Mouse (Mus musculus) right cerebral cortex, adult 2 months (tissue): ENCODE data around the gene Gm10382.
A peak's percentile ranks its signal among the peaks of the same experiment; 100 is the strongest.

Source experiments
- DNase-seq, 2 experiments: peaks; one replicate each; pipeline ENCODE4 v3.0.0; 2021 to 2022; ENCODE audit warnings: low spot score in 2 of 2

Gm10382 gene

DNA sequence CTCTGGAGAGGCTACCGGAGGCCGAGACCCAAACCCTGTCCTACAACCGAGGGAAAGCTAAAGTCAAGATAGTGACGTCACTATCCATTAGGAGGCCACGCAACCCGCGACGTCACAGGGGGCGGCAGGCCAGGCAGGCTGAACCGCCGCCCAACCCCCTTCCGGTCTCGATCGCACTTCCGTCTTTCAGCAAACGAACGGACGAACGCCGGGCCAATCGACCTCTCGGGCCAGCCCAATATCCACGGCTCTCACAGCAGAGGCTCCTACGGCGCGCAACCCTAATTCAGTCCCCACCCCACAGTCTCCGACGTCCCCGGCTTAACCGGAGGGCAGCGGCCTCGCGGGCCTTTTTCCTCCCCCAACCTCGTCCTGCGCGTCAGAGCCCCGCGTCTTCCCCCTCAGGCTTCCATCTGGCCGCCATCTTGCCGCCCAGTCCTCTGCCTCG is at the start of gene Gm10382:
Gene Gm10382 (plus strand): TSS at position 192 of the 448 bp plus-strand sequence.
- peak; percentile 74 to 78 for DNase-seq

DNA sequence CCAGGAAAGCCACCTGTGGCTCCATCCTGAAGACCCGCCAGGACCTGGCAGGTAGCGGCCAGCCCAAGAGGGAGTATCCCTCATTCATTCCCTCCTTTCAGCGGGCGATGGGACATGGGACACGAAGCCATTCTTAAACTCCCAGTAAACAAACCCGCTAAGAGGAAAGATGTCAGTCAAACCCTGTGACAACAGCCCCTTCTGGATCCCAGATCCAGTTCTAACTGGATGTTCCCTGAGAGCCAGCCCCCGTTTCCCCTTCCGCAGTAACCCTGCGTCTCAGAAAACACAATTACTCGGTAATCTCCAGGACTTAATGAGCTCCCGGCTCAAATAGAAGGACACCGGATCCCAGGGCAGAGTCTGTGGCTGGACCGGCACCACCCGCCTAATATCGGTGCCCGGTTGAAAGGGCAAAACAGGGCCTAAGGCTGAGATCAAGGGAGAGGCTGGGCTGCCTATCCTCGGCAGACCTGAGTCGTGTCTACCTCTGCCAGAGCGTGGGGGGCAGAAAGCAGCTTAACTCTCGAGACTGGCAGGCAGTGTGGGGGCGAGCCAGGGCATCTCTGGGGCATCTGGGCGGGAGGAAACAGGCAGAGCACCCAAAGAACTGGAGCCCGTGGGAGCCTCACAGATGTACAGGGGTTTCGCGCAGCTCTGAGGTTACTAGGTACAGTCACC is 49.1 kb upstream of the Gm10382 start:
- DNase-seq = peak; percentile 41 to 57

DNA sequence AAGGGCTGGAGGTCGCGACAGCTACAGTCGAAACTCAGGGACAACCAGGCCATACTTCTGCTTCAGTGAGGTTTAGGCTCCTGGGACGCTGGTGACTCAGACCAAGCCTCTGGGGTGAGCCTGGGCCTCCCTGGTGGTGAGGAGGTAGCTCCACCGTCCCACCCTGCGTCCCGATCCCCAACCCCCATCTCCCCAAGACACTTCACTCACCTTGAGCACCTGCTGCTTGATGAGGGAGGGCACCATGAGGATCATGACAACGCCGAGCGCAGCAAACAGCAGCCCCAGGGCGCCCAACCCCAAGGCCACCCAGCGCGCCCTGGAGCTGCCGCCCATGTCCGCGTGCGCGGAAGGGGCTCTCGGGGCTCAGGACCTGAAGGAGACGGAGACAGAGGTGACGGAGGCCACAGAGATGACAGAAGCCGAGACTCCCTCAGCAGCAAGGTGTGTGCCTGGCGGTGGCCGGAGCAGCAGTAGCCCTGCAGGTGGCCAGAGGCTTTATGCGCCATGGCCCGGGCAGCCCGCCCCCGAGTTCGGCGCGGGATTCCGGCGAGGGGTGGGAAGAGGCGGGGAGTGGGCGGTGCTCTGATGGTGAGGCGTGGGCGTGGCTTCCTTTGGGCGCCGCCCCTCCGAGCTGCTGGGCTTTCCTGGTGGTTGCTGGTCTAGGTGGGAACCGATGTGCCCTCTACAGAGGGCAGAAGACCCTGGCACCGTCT is 48.4 kb upstream of the Gm10382 start, which contains the start of gene Scarb1:
Gene Scarb1 (minus strand): TSS at position 548 of the 716 bp plus-strand sequence.
- DNase-seq = peak; percentile 81 to 86

DNA sequence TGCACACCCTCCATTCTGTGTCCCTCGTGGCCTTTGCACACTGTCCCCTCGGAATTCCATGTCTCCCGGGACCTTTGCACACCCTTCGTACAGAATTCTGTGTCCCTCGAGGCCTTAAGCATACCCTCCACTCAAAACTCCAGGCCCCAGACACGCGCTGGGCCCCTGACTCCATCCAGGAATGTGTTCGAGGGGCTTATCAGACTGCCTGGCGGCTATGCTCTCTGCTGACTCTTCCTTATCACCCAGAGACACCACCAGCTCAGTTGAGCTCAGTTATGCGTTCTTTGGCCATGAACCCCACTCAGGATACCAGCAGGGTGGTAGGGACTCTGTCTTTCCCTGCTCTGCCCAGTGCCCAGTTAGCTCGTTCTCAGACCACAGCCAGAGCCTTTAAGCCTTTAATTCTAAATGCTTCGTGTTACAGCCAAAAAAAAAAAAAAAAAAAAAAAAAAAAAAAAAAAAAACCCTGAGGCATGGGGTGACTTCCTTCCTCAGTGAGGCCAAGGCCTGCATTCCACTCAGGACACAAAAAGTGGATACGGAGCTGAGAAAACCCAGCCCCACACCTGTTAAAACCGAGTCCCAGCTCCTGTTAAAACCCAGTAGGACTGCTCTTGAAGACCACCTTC is 47.5 kb upstream of the Gm10382 start:
- no peak for DNase-seq

DNA sequence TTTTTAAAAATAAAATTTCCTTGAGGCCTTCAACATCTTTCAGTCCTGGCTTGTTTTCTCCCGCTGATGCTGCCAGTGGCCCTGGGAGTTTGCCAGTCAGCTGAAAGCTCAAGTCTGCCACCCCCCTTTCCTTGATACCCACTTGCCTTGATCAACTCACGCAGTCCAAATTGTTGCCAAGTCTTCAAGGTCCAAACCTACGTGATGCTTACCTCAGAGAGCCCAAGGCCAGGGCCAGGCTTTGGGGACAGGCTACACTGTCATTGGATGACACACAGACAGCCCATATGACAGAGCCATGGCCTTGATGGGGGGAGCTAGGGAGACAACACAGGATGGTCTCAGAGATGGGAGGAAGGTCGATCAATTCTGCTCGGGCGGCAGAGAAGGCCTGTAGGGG is 44.8 kb upstream of the Gm10382 start:
- DNase-seq = no peak

DNA sequence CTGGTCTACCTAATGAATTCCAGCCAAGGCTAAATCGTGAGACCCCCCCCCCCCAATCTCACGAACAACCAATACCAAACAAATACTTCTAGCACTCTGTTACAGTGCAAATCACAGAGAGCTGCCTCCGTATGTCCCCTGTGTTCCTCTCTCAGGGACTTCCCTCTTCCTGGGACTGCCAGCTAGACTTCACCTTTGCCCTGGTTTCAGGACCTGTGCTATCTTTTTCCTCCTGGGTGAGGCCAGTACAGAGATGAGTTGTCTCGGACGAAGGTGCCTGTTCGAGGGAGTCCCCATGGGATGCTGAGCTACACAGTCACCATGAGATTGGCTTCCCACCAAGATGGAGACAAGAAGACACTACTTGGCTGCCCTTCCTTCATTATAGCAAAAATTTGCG is 41.1 kb upstream of the Gm10382 start:
- no peak for DNase-seq

DNA sequence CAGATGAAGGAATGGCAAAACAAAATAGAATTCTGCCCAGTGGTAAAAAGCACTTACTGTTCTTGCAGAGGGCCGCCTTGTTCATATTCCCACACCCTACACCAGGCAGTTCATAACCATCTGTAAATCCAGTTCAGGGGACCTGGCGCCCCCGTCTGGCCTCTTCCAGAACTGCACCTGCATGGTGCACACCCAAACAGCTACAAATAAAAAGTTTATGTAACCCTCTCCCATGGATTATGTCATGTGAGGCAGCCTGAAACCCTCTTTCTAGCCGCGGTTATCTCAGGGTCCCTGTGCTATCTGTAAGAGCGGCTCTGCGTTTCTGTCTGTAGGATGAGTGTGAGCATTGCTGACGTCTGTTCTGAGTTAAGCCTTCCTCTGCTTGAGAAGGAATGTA is 40.6 kb upstream of the Gm10382 start:
- peak in 1 of 2 experiments; percentile 36 for DNase-seq

DNA sequence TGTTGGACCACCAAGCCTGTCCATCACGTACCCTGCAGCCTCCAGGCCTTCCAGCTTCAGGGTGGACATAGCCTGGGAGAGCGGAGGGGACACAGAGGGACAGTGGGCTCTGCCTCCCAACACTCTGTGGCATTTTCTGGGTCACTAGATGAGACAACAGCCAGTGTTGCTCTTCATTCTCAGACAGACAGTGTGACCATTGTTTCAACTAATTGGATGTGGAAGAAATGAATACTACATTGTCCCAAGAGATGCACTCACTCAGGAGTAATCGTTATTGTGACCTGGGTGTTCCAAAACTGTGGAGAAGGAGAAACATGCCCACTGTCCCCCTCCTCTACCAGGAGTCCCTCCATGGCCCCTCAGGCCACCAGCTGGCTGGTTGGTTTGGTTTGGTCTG is 39.7 kb upstream of the Gm10382 start:
- no peak for DNase-seq

DNA sequence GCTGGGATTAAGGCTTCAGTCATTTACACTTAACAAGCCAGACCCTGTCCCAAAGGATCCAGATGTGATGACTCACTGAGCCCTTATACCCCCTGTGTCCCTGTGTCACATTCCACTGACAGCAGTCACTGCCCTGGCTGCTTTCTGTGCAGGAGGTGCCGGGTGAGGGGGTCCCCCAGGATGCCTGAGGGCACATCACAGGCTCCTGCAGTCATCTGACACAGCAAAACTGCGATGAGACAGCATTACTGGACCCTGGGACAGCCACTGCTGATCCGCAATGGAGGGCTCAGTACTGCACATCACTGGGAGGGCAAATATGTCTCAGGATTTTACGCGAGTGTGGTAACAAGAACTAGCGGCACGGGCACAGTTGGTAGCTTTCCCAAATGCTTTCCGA is 38.1 kb upstream of the Gm10382 start:
- DNase-seq = no peak

DNA sequence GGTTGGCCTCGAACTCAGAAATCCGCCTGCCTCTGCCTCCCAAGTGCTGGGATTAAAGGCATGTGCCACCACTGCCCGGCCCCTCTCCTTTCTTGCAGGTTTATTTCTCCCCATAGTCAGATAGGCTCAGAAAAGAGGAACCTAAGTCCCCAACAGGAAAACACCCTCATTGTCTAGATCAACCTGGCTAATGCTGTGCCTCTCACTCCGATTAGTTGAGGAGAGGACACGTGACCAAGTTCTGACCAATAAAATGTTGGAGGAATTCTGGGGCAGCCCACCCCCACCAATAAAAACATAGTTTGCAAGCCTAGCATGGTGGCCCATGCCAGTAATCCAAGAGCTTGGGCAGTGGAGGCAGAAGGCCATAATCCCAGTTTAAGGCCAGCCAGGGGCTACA is 37.2 kb upstream of the Gm10382 start:
- DNase-seq = no peak

DNA sequence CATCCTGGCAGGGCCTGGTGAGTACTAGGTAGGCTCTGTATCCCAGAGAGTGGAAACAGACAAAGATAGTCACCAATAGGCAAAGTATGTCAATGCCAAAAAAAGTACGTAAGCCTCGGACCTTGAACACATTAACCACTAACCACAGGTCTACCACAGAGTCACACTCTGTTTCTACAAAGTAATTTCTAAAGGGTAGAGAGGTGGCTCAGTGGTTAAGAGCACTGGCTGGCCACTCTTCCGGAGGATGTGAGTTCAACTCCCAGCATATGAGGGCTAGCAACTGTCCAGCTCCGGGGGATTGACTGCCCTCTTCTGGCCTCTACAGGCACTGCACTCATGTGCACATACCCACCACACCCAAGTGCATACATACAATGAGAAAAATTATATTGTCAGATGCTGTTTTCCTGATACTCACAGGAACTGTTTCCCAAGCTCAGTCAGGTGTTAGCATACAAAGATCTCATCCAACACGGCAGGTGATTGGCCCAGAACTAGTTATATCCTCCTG is 36.3 kb upstream of the Gm10382 start:
- no peak for DNase-seq

DNA sequence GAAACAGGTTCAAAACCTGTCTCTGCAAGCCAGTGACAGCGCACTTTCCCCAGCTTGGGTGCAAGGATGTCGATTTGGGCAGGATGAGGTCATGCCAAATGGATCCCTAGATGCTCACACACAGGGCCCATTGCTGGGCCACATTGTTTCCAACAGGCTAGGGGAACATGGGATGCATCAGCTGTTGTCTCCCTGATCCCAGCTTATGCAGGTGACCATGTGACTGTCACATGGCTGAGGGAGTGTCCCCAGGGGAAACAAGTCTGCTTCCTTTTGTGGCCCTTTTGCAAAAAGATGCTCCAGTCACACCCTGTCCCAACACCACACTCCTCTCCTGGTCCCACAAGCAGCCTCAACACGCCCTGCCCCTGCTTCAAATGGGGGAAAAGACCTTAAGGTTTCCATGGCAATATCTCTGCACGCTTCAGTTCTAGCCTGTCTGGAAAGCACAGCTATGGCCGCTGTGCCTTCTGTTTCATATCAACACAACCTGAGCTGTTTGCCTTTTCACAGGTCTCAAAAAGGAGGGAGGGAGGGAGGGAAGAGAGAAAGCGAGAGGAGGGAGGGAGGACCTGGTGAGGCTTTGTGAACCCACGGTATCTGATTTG is 34.1 kb upstream of the Gm10382 start:
- DNase-seq = no peak

DNA sequence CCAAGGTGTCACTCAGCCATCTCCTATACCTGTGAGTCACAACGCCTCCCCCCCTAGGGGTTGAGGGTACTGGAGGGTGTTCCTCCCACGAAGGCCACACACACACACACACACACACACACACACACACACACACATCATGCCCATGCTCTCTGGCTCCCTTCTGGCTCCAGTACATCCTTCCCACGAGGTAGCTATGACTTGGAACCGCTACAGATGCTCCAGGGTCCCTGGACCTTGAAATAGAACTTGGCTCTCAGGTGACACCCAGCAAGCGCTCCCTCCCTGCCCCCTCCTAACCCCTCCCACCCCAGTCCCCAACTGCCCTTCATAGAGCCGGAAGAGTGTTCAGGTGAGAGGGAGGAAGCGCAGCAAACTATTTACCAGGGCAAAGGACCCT is 33.5 kb upstream of the Gm10382 start:
- no peak for DNase-seq

DNA sequence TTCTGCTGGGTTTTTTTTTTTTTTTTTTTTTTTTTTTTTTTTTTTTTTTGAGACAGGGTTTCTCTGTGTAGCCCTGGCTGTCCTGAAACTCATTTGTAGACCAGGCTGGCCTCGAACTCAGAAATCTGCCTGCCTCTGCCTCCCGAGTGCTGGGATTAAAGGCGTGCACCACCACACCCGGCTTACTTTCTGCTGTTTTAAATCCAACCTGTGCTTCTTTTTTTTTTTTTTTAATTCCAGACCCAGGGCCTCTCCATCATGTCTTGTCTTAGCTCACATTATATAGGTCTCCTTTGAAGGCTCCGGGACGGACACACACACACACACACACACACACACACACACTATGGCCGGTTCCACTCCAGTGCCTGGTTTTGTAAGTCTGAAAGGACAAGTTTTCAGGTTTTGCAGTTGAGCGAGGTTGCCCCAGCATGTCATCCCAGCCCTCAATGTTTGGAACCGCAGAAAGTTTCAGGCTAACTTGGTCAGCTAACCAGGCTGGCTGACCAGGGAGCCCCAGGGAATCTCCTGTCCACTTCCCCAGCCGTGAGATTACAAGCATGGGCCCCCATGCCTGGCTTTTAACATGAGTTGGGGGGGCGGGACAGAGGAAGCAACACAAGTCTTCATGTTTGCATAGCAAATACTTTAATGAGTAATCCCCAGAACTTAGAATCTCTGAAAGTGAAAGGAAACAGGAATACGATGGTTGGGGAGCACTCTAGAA is 31.4 kb upstream of the Gm10382 start:
- DNase-seq = no peak

DNA sequence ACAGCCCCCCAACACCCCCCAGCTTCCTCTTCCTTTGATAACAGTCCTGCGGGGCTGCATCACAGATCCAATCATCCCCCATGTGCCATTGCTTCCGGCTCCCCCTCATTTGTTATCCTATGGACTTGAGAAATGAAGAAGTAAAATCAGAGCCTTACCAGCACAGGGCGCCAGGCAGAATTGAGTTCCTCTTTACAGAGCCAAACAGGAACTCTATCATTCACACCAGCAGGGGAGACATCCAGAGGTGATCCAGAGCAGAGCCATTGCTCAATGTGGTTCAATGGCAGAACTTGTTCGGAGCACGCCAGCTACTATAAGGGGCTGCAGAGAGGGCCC is 30.9 kb upstream of the Gm10382 start:
- no peak for DNase-seq

DNA sequence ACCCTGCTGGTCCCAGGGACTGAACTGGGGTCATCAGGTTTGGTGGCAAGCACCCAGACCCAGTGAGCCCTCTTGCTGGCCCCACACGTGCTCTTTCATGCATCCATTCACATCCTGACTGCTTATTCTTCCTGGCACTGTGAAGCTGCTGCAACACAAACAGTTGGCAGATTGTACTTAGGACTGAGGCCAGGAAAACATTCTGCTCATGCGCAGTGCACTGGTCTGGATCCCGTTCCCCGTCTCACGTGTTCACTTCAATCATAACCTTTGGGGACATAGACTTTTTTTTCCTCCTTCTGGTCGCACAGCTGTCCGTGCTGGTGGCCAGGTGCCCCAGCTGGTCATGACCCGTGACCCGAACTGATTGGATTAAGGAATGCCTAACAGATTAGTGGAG is 28.6 kb upstream of the Gm10382 start:
- DNase-seq = no peak

DNA sequence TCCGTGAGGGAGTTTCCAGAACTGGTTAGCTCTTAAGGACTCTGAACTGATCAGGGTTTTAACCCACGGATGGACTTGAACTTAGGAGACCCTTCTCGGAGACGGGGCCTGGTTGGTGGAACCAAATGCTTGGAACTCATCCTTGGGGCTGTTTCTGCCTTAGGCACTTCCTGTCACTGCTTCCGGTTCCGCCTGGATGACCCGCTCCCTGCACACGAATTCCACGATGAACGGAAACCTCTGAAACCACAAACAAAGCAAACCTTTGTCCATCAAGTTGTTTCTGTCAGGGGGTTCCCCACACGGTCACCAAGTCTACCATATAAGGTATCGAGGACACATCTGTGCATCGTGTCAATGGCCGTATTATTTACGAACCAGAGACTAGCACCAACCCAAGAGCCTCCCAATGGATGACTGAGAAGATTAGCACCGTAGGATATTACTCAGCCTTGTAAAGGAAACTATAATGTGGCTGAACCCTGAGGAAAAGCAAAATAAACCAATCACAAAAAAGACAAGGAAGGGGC is 28.1 kb upstream of the Gm10382 start:
- no peak for DNase-seq

DNA sequence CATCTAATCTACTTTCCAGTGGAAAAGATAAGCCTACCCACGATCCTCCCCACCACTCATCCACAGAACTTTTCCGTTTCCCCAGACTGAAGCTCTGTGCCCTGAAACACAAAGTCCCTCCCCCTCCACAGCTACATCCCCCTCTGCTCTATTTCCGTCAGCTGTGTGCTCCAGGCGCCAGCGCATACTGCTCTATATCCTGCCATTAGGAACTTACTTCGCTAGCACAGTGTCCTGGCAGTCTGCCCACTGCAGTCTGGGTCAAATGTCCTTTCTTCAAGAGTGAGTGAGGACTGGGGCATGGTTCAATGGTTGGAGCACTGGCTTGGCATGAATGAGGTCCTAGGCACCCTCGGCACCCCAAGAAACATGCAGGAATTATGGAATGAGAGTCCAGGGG is 25.2 kb upstream of the Gm10382 start:
- no peak for DNase-seq

DNA sequence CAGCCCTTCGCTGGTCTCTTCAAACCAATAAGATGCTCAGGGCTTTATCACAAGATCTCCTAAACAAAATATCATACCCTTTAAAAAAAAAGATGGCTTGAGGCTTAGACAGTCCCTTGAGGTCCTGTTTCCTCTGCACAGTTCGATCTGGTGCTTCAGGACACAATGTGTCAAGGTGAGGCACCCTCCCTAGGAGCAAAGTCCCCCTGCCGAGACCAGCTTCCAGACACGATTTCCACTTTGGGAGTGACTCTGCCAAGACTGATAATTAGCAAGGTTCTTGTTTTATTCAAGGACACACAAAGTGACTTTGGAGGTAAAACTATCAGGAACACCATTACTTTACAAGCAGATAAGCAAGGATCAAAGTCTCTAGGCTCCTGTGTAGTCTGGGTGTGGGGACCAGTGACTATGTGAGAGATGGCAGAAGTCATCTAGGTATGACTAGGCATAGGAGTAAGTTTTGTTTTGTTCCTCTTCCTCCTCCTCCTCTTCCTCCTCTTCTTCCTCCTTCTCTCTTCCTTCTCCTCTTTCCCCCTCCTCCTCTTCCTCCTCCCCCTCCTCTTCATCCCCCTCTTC is 24.2 kb upstream of the Gm10382 start:
- no peak for DNase-seq

DNA sequence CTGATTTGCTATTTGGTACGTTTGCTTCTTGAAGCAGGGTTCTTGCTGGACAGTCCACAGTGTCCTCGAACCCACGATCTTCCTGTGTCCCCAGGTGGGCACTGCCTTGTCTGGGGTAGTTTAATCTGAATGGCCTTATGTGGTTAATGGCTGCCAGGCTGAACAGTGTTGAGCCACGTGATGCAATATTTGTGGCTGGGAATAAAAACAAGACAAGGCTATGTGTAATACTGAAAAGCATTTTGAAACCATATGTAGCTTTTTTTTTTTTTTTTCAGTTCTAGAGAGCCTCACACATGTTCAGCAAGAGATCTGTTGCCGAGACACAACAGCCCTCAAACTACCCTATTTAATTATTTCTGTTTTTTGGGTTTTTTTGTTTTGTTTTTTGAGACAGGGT is 21.0 kb upstream of the Gm10382 start:
- DNase-seq = no peak

DNA sequence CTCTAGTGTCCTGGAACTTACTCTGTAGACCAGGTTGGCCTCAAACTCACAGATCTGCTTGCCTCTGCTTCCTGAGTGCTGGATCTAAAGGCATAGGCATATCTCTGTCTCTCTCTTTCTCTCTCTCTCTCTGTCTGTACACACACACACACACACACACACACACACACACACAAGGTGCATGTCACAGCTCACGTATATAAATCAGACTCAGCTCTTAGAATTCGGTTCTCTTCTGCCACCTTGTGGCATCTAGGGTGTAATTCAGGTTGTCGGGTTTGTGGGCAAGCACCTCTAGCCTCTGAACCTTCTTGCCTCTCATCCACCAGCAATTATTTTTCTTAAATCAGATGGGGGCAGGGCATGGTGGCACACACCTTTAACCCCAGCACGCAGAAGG is 20.6 kb upstream of the Gm10382 start:
- peak; percentile 80 to 87 for DNase-seq
